Mouse (Mus musculus) bone marrow macrophage, adult 2 months (primary cell): ENCODE results near the gene Vps37b.

Experiments used
- CTCF ChIP-seq: IDR thresholded peaks from 2 replicates; pipeline ENCODE4 v1.5.1; 2012; ENCODE audit warnings: low read depth, mild to moderate bottlenecking, low read length, moderate library complexity
- POLR2A ChIP-seq: IDR thresholded peaks from 2 replicates; pipeline ENCODE4 v1.6.1; 2012; ENCODE audit warnings: mild to moderate bottlenecking, low read depth, low read length, borderline replicate concordance

DNA sequence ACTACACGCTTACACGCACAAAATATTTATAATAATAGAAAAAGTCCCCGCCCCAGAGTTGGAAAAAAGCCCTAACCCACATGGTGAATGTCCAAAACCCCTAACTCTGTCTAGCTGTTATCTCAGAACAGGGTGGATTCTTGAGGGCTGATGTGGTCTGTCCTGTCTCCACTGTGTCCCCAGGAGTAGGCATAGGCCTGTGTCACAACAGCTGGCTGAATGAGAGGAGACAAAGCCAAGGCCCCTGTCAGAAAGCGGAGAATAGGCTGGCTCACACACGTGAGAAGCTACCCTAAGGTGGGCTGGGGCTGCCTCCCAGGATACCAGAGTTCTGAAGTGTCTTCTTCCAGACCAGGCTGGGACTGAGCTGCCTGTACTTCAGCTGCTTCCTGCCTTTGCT, 53.9 kb downstream of the Vps37b start:
- TF ChIP-seq CTCF = no peak
- no peak for TF ChIP-seq POLR2A
